Mouse (Mus musculus): ENCODE results near the gene Nedd9.
A peak's percentile ranks its signal among the peaks of the same experiment; 100 is the strongest.

Gene Nedd9

DNA sequence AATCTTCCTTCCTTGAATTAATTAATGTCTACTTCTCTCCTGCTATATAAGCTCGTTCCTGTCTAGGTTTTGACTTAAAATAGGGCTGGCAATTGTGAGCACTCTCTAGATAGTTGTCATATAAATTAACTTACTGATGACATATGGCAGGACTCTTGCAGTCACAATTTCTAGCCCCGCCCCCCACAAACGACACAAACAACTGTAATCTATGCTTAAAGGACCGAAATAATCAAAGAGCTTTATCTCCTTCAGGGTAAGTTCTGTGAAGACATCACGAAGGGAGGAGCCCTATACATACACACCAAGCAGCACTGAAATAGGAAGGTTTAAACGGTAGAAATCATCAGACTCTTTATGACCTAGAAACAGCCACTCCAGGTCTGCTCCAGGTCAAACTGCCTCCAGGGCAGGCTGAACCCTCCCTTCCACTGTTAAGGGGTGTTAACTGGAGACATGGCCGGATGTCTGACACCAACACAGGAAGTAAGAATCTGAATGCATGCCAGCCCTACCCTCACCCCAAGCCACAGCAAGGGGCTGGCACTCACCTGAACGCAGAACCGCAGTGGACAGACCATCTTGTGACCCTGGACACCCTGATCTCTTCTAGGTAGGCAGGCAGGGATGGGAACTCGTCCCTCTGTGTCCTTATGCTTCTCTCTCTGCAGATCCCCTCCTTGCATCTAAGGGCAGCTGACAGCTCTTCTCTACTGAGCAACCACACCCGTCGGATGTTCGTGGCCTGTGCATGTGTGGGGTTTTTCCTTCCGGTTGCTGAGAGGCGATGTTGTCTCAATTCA is at the start of gene Nedd9:
Nedd9 (minus strand) TSS at position 757 of the 803 bp plus-strand sequence.
- DNase-seq (ENCODE audit: low read depth), result no peak

DNA sequence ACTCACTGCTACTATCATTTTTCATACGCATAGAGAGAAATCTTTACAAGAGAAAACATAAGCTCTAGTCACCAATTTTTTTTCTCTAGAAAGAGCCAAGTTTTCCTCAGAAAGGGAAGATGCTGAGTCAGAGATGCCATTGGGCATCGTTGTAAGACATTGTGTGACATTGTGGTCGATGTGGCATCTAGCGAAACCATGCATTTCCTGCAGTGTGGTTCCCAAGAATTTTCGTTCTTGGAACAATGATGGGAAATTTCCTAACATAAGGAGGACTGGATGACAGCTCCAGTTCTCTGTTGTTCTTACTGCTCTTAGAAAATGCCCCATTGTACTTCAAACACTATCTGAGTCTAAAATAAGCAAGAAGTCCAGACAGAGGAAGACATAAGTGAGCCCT is 45.5 kb upstream of the Nedd9 start:
- DNase-seq (ENCODE audit: low read depth), result no peak

- DNase-seq (ENCODE audit: low read depth), result no peak
These were observed 43.2 kb upstream of the Nedd9 start for GRCm38 (mm10) chr13:41530326-41530725.

DNA sequence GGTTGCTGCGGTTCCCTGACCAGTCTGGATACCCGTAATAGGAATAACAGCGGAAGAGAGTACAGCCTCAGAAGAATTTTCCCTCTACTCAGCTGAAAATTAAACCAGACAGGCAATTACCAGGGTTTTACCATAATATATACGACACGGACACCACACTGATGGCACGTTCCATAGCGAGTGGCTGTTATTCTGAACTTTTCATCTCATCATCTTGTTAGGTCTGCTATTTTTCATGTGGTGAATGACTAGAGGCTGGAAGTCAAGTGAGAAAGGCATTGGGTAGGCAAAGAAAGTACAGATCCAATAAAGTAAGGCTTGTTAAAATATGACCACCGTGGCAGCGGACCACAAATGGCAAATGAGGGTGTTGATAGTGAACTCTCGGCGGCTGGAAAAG is 37.0 kb upstream of the Nedd9 start:
- DNase-seq (ENCODE audit: low read depth), result no peak

- no peak for DNase-seq (ENCODE audit: low read depth)
These were observed 34.1 kb upstream of the Nedd9 start for GRCm38 (mm10) chr13:41521296-41521695.

GRCm38 (mm10) chr13:41520549-41521161 is 33.5 kb upstream of the Nedd9 start:
- DNase-seq (ENCODE audit: low read depth), result peak; percentile 87

- DNase-seq (ENCODE audit: low read depth), result no peak
These were observed 32.6 kb upstream of the Nedd9 start for GRCm38 (mm10) chr13:41519792-41520191.

- DNase-seq (ENCODE audit: low read depth), result peak; percentile 66
These were observed 30.0 kb upstream of the Nedd9 start for GRCm38 (mm10) chr13:41517193-41517592.

DNA sequence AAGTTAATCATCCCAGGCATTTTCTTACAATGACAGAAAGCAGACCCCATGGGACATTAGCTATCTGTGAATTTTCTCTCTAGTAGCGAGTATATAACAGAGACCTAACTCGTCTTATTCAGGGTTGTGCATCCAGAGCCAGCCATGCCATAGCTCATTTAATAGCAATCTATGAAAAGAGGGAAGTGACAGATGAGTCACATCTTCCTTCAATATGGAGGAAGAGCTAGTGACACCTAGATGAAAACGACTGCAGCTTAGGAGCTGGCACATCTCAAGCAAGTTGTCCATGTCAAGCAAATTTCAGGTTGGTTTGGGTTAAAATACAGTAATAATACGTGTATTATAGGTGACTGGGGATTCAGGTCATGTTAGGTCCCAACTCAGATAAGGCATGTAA is 28.6 kb upstream of the Nedd9 start:
- no peak for DNase-seq (ENCODE audit: low read depth)

DNA sequence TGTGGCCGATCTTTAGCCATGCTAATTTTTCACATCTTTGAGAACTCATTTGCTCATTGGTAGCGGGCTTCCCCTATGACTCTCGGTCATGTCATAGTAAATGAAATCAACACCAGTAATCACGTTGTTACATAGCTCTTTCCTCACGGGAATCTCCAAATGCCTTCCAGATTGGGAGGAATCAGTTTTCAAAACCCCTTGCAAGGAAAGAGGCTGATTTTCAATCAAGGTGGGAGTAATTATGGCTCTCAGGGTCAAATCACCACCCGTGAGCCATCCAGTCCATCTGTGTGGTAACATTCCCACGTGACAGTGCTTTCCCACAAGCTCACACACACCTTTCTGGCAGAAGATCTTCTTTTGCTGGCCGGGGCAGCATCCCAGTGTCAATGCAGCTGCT is 27.8 kb upstream of the Nedd9 start:
- no peak for DNase-seq (ENCODE audit: low read depth)

GRCm38 (mm10) chr13:41513456-41513855 is 26.3 kb upstream of the Nedd9 start:
- DNase-seq (ENCODE audit: low read depth), result no peak

GRCm38 (mm10) chr13:41512243-41512642 is 25.1 kb upstream of the Nedd9 start:
- no peak for DNase-seq (ENCODE audit: low read depth)

- DNase-seq (ENCODE audit: low read depth), result no peak
These were observed 23.7 kb upstream of the Nedd9 start for GRCm38 (mm10) chr13:41510631-41511419.

DNA sequence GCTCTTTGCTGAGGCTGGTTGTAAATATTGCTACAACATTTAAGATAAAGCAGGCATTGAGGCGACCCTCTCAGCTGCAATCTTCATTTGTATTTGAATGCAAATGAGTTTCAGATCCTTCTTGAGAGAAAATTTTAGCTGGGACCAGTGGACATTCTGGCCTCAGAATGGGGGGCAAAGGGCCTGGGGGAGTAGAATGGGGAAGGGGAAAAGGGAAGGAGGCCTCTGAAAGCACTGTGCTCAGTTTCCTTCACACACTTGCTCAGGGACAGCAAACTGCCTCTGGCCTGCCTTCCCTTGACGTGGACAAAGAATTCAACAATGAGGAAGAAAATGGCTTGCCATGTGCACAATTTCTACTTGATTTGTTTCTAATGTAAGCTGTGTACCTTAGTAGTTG is 18.4 kb upstream of the Nedd9 start:
- no peak for DNase-seq (ENCODE audit: low read depth)

DNA sequence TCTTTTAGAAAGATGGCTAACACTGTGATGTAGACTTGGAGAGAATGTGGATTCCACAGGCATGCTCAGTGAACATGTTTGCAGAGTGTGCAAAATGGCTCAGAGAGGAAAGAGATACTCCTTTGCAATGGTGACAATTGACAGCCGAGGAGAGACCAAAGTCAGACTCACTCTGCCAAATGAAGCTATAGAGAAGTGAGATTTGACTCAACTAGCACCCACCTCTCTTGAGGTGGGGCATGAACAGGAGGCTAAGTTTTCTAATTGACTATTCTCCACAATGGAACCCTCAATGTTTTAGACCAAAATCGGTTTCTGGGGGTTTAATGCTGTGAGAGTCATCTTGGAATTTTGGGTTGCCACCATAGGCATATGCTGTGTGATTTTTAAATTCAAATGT is 17.8 kb upstream of the Nedd9 start:
- no peak for DNase-seq (ENCODE audit: low read depth)

DNA sequence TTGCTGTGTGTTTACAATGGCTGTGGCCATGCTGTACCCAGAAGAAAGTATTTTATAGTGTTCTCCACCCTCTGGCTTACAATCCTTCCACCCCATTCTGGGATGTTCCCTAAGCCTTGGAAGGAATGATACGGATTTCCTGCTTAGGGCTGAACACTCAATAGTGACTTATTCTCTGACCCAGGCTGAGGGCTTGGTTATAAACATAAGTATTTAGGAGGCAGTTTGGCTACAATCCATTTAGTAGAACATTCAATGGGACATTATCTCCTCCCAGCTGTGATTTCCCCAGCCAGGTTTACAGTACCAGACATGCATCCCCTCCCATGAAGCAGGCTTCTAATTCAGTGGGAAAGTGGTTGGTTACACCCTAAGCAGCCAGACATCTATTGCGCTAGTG is 17.3 kb upstream of the Nedd9 start:
- no peak for DNase-seq (ENCODE audit: low read depth)

GRCm38 (mm10) chr13:41502917-41503301 is 15.7 kb upstream of the Nedd9 start:
- DNase-seq (ENCODE audit: low read depth), result no peak

DNA sequence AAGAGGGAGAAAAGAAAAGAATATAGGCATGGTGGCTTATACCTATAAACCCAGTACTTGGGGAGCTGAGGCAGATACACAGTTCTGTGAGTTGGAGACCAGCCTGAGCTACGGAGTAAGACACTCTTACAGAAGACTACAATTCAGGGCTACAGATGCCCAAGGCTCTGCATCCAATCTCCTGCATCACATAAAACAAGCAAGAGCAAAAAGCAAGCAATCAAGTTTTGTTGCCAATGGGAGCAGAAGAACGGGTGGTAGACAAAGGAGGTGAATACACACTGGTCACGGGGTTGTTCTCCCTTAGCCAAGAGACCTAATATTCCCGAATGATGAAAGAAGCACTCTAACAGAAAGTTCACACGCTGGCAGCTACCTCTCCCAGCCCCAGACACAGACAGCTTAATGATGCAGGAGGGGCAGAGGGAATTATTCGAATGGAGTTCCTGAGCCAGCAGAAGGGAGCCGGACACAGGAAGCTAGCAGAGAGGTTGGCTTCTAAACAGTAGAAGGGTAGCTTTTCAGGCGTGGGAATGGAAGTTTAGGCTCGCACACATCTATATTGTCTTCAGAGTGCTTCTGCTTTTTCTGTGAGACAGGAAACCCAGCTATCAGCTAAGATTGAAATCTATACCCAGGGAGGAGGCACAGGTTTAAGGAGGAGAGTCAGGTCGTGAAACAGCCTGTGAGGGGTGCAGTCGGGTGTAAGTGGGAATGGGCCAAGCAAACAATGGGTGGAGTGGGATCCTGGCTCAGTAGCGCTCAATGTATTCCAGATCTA is 15.2 kb upstream of the Nedd9 start:
- DNase-seq (ENCODE audit: low read depth), result no peak

DNA sequence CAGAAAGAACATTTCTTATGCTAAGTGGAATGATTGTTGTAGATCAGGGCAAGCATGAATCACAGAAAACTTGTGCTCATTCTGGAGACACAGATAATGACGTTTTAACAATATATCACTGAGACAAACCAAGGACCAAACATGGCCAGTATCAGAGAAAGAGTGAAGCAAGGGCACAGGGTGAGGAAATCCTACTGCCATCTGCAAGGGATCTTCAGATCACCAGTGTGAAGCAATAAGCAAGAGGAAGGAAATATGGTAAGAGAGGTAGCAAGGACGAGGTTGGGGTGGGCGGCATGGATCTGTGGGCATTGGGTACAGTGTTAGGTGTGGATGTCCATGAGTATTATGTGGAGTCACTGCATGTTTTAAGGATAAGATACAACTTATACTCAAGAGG is 13.6 kb upstream of the Nedd9 start:
- no peak for DNase-seq (ENCODE audit: low read depth)

DNA sequence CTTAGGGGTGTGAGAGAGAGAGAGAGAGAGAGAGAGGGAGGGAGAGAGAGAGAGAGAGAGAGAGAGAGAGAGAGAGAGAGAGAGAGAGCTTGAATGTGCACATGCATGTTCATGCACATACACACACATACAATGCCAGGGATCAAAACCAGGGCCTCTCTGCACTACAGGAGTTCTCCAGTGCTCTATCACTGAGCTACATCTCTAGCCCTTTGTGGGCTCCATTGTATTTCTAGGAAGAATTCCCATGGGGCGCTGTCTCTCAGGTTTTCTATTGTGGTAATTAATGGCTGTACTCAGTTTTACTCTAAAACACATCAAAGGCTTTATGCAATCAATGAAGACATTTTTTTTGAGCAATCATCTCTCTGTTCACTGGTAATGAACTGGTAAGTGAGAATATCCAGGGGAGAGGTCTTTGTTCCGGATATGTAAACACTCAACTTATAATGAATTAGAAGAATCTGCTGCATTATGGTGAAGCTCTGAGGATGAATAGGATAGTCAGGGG is 11.5 kb upstream of the Nedd9 start:
- DNase-seq (ENCODE audit: low read depth), result no peak

GRCm38 (mm10) chr13:41494681-41495080 is 7.5 kb upstream of the Nedd9 start:
- peak; percentile 44 for DNase-seq (ENCODE audit: low read depth)

All from fibroblast of lung, adult 2 months (primary cell).